Mouse (Mus musculus): Measurements from ENCODE around the gene Fam155a. TPM values are rescaled to one million over a fixed set of nuclear protein-coding genes. Genes with fewer than 3 reads are reported as not detected.

Fam155a gene
- polyA plus RNA-seq, 1 experiment = not detected

DNA sequence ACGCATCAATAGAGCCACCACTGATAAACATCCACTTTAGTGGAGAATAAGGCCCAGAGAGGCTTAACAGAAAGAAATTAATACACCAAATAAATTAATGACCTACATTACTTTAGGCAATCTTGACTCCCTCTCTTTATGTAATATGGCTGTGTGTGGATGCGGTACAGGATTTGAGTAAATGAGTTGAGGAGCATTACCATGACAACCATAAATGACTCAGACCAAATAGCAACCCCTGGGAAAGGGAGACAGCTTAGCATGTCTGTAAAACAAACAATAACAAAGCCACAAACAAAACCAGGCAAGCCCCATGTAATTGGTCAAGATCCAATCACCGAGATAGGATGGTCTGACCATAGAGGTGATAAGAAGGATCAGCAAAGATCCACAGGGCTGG lies 244.4 kb downstream of the Fam155a start:
- no peaks in the 10 kb centered on the region for H3K79me2 ChIP-seq (ENCODE audit: control insufficient read depth, insufficient read depth)
- no peaks in the 10 kb centered on the region for H3K27me3 ChIP-seq (ENCODE audit: control insufficient read depth, insufficient read depth, insufficient read length)
- H3K4me3 ChIP-seq = no peak overlapping the region
- no peaks in the 10 kb centered on the region for H3K36me3 ChIP-seq (ENCODE audit: control insufficient read depth, insufficient read depth)
- no peak overlapping the region for H3K4me2 ChIP-seq (ENCODE audit: low read depth)
- TF ChIP-seq REST (IDR thresholded peaks at IDR 0.05; ENCODE audit: insufficient read depth, insufficient read length) = no peak
- TF ChIP-seq MAX (IDR thresholded peaks at IDR 0.05; ENCODE audit: low read depth) = no peak
- TF ChIP-seq TCF12 (IDR thresholded peaks at IDR 0.05; ENCODE audit: insufficient read depth, poor library complexity, severe bottlenecking) = no peak
- TF ChIP-seq E2F4 (IDR thresholded peaks at IDR 0.05; ENCODE audit: insufficient read depth) = no peak
- TF ChIP-seq TCF3 (IDR thresholded peaks at IDR 0.05; ENCODE audit: insufficient read length, low read depth) = no peak
- no peak for TF ChIP-seq MYOG (IDR thresholded peaks at IDR 0.05; ENCODE audit: control insufficient read depth in 1 of 3, insufficient read depth in 1 of 3, insufficient read length in 2 of 3, low read depth in 2 of 3)
- TF ChIP-seq SRF (IDR thresholded peaks at IDR 0.05; ENCODE audit: control insufficient read depth, insufficient read length, low read depth) = no peak
- TF ChIP-seq USF1 (IDR thresholded peaks at IDR 0.05; ENCODE audit: low read depth) = no peak
- TF ChIP-seq CEBPB (IDR thresholded peaks at IDR 0.05; ENCODE audit: insufficient read depth, poor library complexity, severe bottlenecking) = no peak
- no peak for TF ChIP-seq POLR2AphosphoS2 (IDR thresholded peaks at IDR 0.05; ENCODE audit: insufficient read length, low read depth)
- TF ChIP-seq POLR2A (IDR thresholded peaks at IDR 0.05; ENCODE audit: insufficient read length, low read depth) = no peak
- TF ChIP-seq MYOD1 (IDR thresholded peaks at IDR 0.05; ENCODE audit: control insufficient read depth in 1 of 3, insufficient read length in 2 of 3, low read depth in 2 of 3) = no peak
- H3ac ChIP-seq (ENCODE audit: control insufficient read depth, insufficient read length) = no peak overlapping the region

DNA sequence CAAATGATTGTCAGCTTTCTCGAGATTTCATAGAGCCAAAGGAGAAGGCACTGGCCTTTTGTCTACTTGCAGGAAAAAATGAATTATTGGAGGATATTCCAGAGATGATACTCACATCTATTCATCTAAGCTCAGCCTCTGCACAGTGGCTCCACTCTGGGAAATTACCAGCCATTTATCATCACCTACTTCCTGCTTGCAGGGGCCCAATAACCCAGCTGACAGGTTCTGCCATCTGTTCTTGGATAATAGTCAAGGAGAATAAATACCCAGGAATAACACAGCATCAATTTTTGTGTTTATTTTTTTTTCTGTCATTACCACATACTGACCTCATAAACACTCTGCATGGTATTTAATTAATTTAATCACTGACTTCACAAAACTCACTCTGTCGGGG lies 249.4 kb downstream of the Fam155a start:
- TF ChIP-seq POLR2A (IDR thresholded peaks at IDR 0.05; ENCODE audit: insufficient read length, low read depth) = no peak
- no peak for TF ChIP-seq USF1 (IDR thresholded peaks at IDR 0.05; ENCODE audit: low read depth)
- TF ChIP-seq MYOG (IDR thresholded peaks at IDR 0.05; ENCODE audit: control insufficient read depth in 1 of 3, insufficient read depth in 1 of 3, insufficient read length in 2 of 3, low read depth in 2 of 3) = no peak
- TF ChIP-seq TCF3 (IDR thresholded peaks at IDR 0.05; ENCODE audit: insufficient read length, low read depth) = no peak
- no peak for TF ChIP-seq SRF (IDR thresholded peaks at IDR 0.05; ENCODE audit: control insufficient read depth, insufficient read length, low read depth)
- TF ChIP-seq CEBPB (IDR thresholded peaks at IDR 0.05; ENCODE audit: insufficient read depth, poor library complexity, severe bottlenecking) = no peak
- TF ChIP-seq MAX (IDR thresholded peaks at IDR 0.05; ENCODE audit: low read depth) = no peak
- no peak for TF ChIP-seq MYOD1 (IDR thresholded peaks at IDR 0.05; ENCODE audit: control insufficient read depth in 1 of 3, insufficient read length in 2 of 3, low read depth in 2 of 3)
- no peak for TF ChIP-seq TCF12 (IDR thresholded peaks at IDR 0.05; ENCODE audit: insufficient read depth, poor library complexity, severe bottlenecking)
- no peak for TF ChIP-seq POLR2AphosphoS2 (IDR thresholded peaks at IDR 0.05; ENCODE audit: insufficient read length, low read depth)
- TF ChIP-seq REST (IDR thresholded peaks at IDR 0.05; ENCODE audit: insufficient read depth, insufficient read length) = no peak
- no peak for TF ChIP-seq E2F4 (IDR thresholded peaks at IDR 0.05; ENCODE audit: insufficient read depth)
- H3K27me3 ChIP-seq (ENCODE audit: control insufficient read depth, insufficient read depth, insufficient read length) = no peaks in the 10 kb centered on the region
- H3ac ChIP-seq (ENCODE audit: control insufficient read depth, insufficient read length) = no peak overlapping the region
- H3K79me2 ChIP-seq (ENCODE audit: control insufficient read depth, insufficient read depth) = no peaks in the 10 kb centered on the region
- H3K36me3 ChIP-seq (ENCODE audit: control insufficient read depth, insufficient read depth) = no peaks in the 10 kb centered on the region
- no peak overlapping the region for H3K4me3 ChIP-seq
- H3K4me2 ChIP-seq (ENCODE audit: low read depth) = no peak overlapping the region

DNA sequence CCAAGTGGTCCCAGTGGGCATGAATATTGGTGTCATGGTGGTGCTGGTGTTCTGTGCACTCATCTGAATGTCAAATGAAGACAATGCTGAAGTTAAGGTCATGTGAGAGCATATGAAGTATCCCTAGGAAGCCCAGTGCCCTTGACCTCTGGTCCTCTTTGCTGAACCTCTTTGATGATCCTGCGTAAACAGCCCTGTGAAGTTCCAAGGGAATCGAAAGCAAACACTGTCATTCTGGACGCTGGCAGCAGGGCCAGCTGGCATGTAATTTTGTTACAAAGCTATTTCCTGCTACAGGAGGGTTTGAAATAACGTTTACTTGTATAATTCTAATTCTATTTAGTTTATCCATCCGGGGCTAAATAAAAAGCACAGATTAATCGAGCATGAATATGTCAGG lies 270.2 kb downstream of the Fam155a start:
- TF ChIP-seq REST (IDR thresholded peaks at IDR 0.05; ENCODE audit: insufficient read depth, insufficient read length) (no peak), CEBPB (IDR thresholded peaks at IDR 0.05; ENCODE audit: insufficient read depth, poor library complexity, severe bottlenecking) (no peak), TCF3 (IDR thresholded peaks at IDR 0.05; ENCODE audit: insufficient read length, low read depth) (no peak), MYOG (IDR thresholded peaks at IDR 0.05; ENCODE audit: control insufficient read depth in 1 of 3, insufficient read depth in 1 of 3, insufficient read length in 2 of 3, low read depth in 2 of 3) (no peak), MYOD1 (IDR thresholded peaks at IDR 0.05; ENCODE audit: control insufficient read depth in 1 of 3, insufficient read length in 2 of 3, low read depth in 2 of 3) (no peak), USF1 (IDR thresholded peaks at IDR 0.05; ENCODE audit: low read depth) (no peak), SRF (IDR thresholded peaks at IDR 0.05; ENCODE audit: control insufficient read depth, insufficient read length, low read depth) (no peak), TCF12 (IDR thresholded peaks at IDR 0.05; ENCODE audit: insufficient read depth, poor library complexity, severe bottlenecking) (no peak), POLR2A (IDR thresholded peaks at IDR 0.05; ENCODE audit: insufficient read length, low read depth) (no peak), E2F4 (IDR thresholded peaks at IDR 0.05; ENCODE audit: insufficient read depth) (no peak), MAX (IDR thresholded peaks at IDR 0.05; ENCODE audit: low read depth) (no peak), POLR2AphosphoS2 (IDR thresholded peaks at IDR 0.05; ENCODE audit: insufficient read length, low read depth) (no peak)
- Histone ChIP-seq H3K36me3 (ENCODE audit: control insufficient read depth, insufficient read depth) (no peaks in the 10 kb centered on the region), H3K27me3 (ENCODE audit: control insufficient read depth, insufficient read depth, insufficient read length) (no peaks in the 10 kb centered on the region), H3K79me2 (ENCODE audit: control insufficient read depth, insufficient read depth) (no peaks in the 10 kb centered on the region), H3ac (ENCODE audit: control insufficient read depth, insufficient read length) (no peak overlapping the region), H3K4me3 (no peak overlapping the region), H3K4me2 (ENCODE audit: low read depth) (no peak overlapping the region)

DNA sequence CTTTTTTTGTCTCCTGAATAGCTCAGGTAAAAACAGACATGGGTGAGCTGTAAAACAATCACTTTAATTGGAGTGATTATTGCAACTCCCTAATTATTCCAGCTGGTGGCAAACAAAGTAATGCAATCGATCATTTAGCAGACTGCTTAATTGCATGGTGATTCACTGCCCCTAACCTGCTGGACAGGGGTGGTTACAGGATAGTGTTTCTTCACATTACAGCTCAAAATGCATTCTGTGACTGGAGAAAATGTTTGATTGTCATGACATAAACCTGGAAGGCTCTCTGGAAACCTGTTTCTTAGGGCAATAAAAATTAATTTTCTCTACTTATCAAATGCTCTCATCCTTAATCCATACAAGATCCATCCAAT lies 276.7 kb downstream of the Fam155a start:
- H3ac ChIP-seq (ENCODE audit: control insufficient read depth, insufficient read length) = no peak overlapping the region
- H3K4me3 ChIP-seq = no peak overlapping the region
- H3K79me2 ChIP-seq (ENCODE audit: control insufficient read depth, insufficient read depth) = no peaks in the 10 kb centered on the region
- no peak overlapping the region for H3K4me2 ChIP-seq (ENCODE audit: low read depth)
- H3K27me3 ChIP-seq (ENCODE audit: control insufficient read depth, insufficient read depth, insufficient read length) = no peaks in the 10 kb centered on the region
- TF ChIP-seq CEBPB (IDR thresholded peaks at IDR 0.05; ENCODE audit: insufficient read depth, poor library complexity, severe bottlenecking) = no peak
- no peak for TF ChIP-seq SRF (IDR thresholded peaks at IDR 0.05; ENCODE audit: control insufficient read depth, insufficient read length, low read depth)
- no peak for TF ChIP-seq TCF12 (IDR thresholded peaks at IDR 0.05; ENCODE audit: insufficient read depth, poor library complexity, severe bottlenecking)
- TF ChIP-seq REST (IDR thresholded peaks at IDR 0.05; ENCODE audit: insufficient read depth, insufficient read length) = no peak
- no peak for TF ChIP-seq E2F4 (IDR thresholded peaks at IDR 0.05; ENCODE audit: insufficient read depth)
- H3K36me3 ChIP-seq (ENCODE audit: control insufficient read depth, insufficient read depth) = no peaks in the 10 kb centered on the region

Measured in myocyte (in vitro differentiated cells).